Mouse (Mus musculus) MEL (cell line): ENCODE results near the gene Rab12. TPM values are rescaled to one million over a fixed set of nuclear protein-coding genes. Genes with fewer than 3 reads are reported as not detected.
A peak's percentile ranks its signal among the peaks of the same experiment; 100 is the strongest.

Source experiments
- DNase-seq: peaks from one replicate; pipeline ENCODE4 v3.0.0; 2011; ENCODE audit warnings: low read depth, low spot score
- H3K27ac ChIP-seq: 2 replicates; pipeline ENCODE4 v1.5.1; 2012; ENCODE audit warnings: low read depth, mild to moderate bottlenecking, control low read depth, low read length, moderate library complexity; ENCODE audit not compliant: control insufficient read depth
- H3K27me3 ChIP-seq, 2 experiments: fragments of 150-350 bp in 1 of 2; sonication (generic) in 1 of 2; 2 replicates each; pipeline ENCODE4 v1.6.1; 2012; ENCODE audit warnings: low read length in 2 of 2, mild to moderate bottlenecking in 2 of 2, improper control_type of control experiment in 1 of 2, moderate library complexity in 1 of 2; ENCODE audit not compliant: insufficient read depth in 2 of 2, control insufficient read depth in 1 of 2
- H3K36me3 ChIP-seq, 2 experiments: 2 replicates each; pipeline ENCODE4 v1.6.1; 2012 to 2014; ENCODE audit warnings: low read length in 2 of 2, improper control_type of control experiment in 1 of 2, inconsistent platforms in 1 of 2, mild to moderate bottlenecking in 1 of 2; ENCODE audit not compliant: insufficient read depth in 2 of 2, control insufficient read depth in 1 of 2
- H3K4me1 ChIP-seq, 2 experiments: fragments of 150-350 bp in 1 of 2; sonication (generic) in 1 of 2; 2 replicates each; pipeline ENCODE4 v1.6.1; 2012; ENCODE audit warnings: low read length in 2 of 2, improper control_type of control experiment in 1 of 2, mild to moderate bottlenecking in 1 of 2; ENCODE audit not compliant: insufficient read depth in 2 of 2, control insufficient read depth in 1 of 2
- H3K4me3 ChIP-seq, 2 experiments: fragments of 150-350 bp in 1 of 2; sonication (generic) in 1 of 2; 2 replicates each; pipeline ENCODE4 v1.5.1; 2012; ENCODE audit warnings: low read depth in 2 of 2, low read length in 2 of 2, mild to moderate bottlenecking in 2 of 2, moderate library complexity in 2 of 2, control low read depth in 1 of 2, improper control_type of control experiment in 1 of 2; ENCODE audit not compliant: control insufficient read depth in 1 of 2, insufficient read depth in 1 of 2
- H3K79me2 ChIP-seq: 2 replicates; pipeline ENCODE4 v1.6.1; 2012; ENCODE audit warnings: mild to moderate bottlenecking, low read length, moderate library complexity; ENCODE audit not compliant: control insufficient read depth, poor library complexity, insufficient read depth
- H3K9ac ChIP-seq: 2 replicates; pipeline ENCODE4 v1.6.1; 2012; ENCODE audit warnings: low read depth, mild to moderate bottlenecking, control low read depth, low read length, moderate library complexity; ENCODE audit not compliant: control insufficient read depth, poor library complexity, severe bottlenecking
- H3K9me3 ChIP-seq: fragments of 150-350 bp; sonication (generic); replicated peaks from 2 replicates; pipeline ENCODE4 v1.6.1; 2012; ENCODE audit warnings: mild to moderate bottlenecking, low read length, improper control_type of control experiment, moderate library complexity; ENCODE audit not compliant: insufficient read depth
- BHLHE40 ChIP-seq: IDR thresholded peaks from 2 replicates; pipeline ENCODE4 v1.6.1; 2012; ENCODE audit warnings: low read depth, mild to moderate bottlenecking, inconsistent platforms, low read length, improper control_type of control experiment, borderline replicate concordance
- CHD2 ChIP-seq: IDR thresholded peaks from 2 replicates; pipeline ENCODE4 v1.6.1; 2011; ENCODE audit warnings: low read length, improper control_type of control experiment
- CTCF ChIP-seq, 3 experiments: IDR thresholded peaks in 2 of 3; conservative IDR thresholded peaks in 1 of 3; 2 replicates each; pipeline ENCODE4 v1.5.1; 2011 to 2012; ENCODE audit warnings: low read length in 3 of 3, low read depth in 2 of 3, mild to moderate bottlenecking in 2 of 3, improper control_type of control experiment in 1 of 3, inconsistent platforms in 1 of 3, mixed read lengths in 1 of 3, moderate library complexity in 1 of 3; ENCODE audit not compliant: control insufficient read depth in 1 of 3, insufficient read depth in 1 of 3, poor library complexity in 1 of 3, severe bottlenecking in 1 of 3
- ELF1 ChIP-seq: IDR thresholded peaks from 2 replicates; pipeline ENCODE4 v1.6.1; 2014; ENCODE audit warnings: low read depth, mild to moderate bottlenecking, inconsistent platforms, low read length, improper control_type of control experiment, moderate library complexity
- EP300 ChIP-seq, 2 experiments: IDR thresholded peaks; 2 replicates each; pipeline ENCODE4 v1.6.1; 2011; ENCODE audit warnings: improper control_type of control experiment in 2 of 2, low read length in 2 of 2, low read depth in 1 of 2, mild to moderate bottlenecking in 1 of 2
- GABPA ChIP-seq: IDR thresholded peaks from 2 replicates; pipeline ENCODE4 v1.6.1; 2012; ENCODE audit warnings: low read depth, mild to moderate bottlenecking, inconsistent platforms, low read length, improper control_type of control experiment, moderate library complexity
- MEF2A ChIP-seq: IDR thresholded peaks from 2 replicates; pipeline ENCODE4 v1.6.1; 2014; ENCODE audit warnings: low read depth, mild to moderate bottlenecking, inconsistent platforms, low read length, improper control_type of control experiment; ENCODE audit not compliant: poor library complexity, insufficient replicate concordance, severe bottlenecking; ENCODE audit errors: extremely low read depth
- MXI1 ChIP-seq: IDR thresholded peaks from 2 replicates; pipeline ENCODE4 v1.6.1; 2011; ENCODE audit warnings: mild to moderate bottlenecking, low read depth, low read length, improper control_type of control experiment
- NRF1 ChIP-seq: IDR thresholded peaks from 2 replicates; pipeline ENCODE4 v1.6.1; 2014; ENCODE audit warnings: low read depth, mild to moderate bottlenecking, inconsistent platforms, low read length, improper control_type of control experiment, moderate library complexity; ENCODE audit not compliant: poor library complexity, insufficient read depth, severe bottlenecking
- POLR2A ChIP-seq, 2 experiments: IDR thresholded peaks; 2 replicates each; pipeline ENCODE4 v1.6.1; 2011 to 2012; ENCODE audit warnings: low read length in 2 of 2, mild to moderate bottlenecking in 2 of 2, control low read depth in 1 of 2, improper control_type of control experiment in 1 of 2, low read depth in 1 of 2, moderate library complexity in 1 of 2; ENCODE audit not compliant: control insufficient read depth in 1 of 2, insufficient read depth in 1 of 2, poor library complexity in 1 of 2
- POLR2AphosphoS2 ChIP-seq: IDR thresholded peaks from 2 replicates; pipeline ENCODE4 v1.6.1; 2011; ENCODE audit warnings: low read length, improper control_type of control experiment
- POLR2AphosphoS5 ChIP-seq: IDR thresholded peaks from 2 replicates; pipeline ENCODE4 v1.6.1; 2012; ENCODE audit warnings: low read depth, borderline replicate concordance, mild to moderate bottlenecking, inconsistent platforms, low read length, moderate library complexity, mixed read lengths
- RCOR1 ChIP-seq: IDR thresholded peaks from 2 replicates; pipeline ENCODE4 v1.6.1; 2012; ENCODE audit warnings: low read depth, mild to moderate bottlenecking, inconsistent platforms, low read length, improper control_type of control experiment
- TCF12 ChIP-seq: IDR thresholded peaks from 2 replicates; pipeline ENCODE4 v1.6.1; 2014; ENCODE audit warnings: low read depth, mild to moderate bottlenecking, inconsistent platforms, low read length, improper control_type of control experiment, moderate library complexity
- USF1 ChIP-seq: IDR thresholded peaks from 2 replicates; pipeline ENCODE4 v1.6.1; 2014; ENCODE audit warnings: low read depth, mild to moderate bottlenecking, inconsistent platforms, low read length, improper control_type of control experiment, moderate library complexity
- ZMIZ1 ChIP-seq: IDR thresholded peaks from 2 replicates; pipeline ENCODE4 v1.6.1; 2012; ENCODE audit warnings: low read depth, mild to moderate bottlenecking, inconsistent platforms, low read length, improper control_type of control experiment, moderate library complexity
- ZNF384 ChIP-seq: IDR thresholded peaks from 2 replicates; pipeline ENCODE4 v1.6.1; 2012; ENCODE audit warnings: low read depth, mild to moderate bottlenecking, inconsistent platforms, low read length, improper control_type of control experiment
- polyA plus RNA-seq, 2 experiments: library from polyadenylated mRNA; stranded (reverse) in 1 of 2; unstranded in 1 of 2; fragments of >175 nt in 1 of 2; fragments of >200 nt in 1 of 2; gene quantifications; 2 replicates each; pipeline versions ENCODE4 v1.2.1 to v1.2.4; 2012; ENCODE audit warnings: low replicate concordance in 2 of 2, low read depth in 1 of 2; ENCODE audit not compliant: insufficient read length in 2 of 2, insufficient read depth in 1 of 2, missing spikeins in 1 of 2
- total RNA-seq: library from RNA; depleted of rRNA; stranded (reverse); fragments of 300-350 nt; gene quantifications from 2 replicates; pipeline ENCODE4 v1.2.3, GENCODE M21; 2012

The Rab12 gene
- total and polyA plus RNA-seq, 3 experiments, result 10.7 to 19.0 TPM; not detected in 1

DNA sequence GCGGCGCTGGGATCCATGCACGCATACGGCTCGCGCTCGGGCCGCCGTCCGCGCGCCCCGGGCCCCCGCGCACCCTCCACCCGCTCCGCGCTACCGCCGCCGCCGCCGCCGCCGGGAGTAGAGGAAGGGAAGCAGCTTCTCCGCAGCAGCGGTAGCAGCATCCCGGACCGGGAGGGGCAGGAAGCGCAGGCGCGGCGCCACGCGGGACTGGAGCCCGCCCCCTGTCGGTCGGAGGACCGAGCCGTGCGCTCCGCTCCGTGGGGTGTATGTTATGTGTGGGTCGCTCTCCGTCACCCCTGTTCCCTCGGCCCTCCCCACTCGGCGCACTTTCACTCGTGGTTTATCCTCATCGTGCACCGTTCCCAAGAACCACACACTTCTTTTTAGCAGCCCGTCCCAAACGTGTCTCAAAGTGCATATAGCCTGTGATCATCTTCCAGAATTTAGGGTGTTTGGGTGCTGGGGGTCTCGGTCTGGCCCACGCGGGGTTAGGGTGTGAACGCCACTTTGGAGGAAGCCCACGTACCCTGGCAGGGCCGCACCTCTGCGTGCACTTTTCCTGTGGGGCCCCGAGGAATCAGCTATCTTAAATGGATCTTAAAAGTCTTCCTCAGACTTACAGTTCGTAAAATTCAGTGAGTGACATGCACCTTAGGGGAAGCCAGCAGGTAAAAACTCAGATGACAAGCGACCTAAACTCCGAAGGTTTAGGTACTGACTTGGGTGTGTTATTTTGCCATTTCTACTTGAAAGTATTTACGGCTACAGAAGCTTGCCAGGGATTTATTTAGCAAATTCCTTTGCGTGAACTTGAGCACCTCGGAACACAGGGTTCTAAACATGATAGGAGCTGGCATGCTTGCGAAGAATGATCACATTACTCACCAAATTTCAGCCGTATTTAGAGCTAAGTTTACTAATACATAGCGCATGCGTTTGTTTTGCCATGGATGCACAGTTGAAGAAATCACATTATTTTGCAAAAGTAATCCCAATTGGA lies at the start of gene Rab12 (continued):
- no peak for TF ChIP-seq RCOR1
- TF ChIP-seq GABPA, result peak; percentile 49; the same call in 1 of the 2 replicates
- no peak for TF ChIP-seq ZMIZ1
- TF ChIP-seq NRF1, result peak; percentile 73
- TF ChIP-seq TCF12, result 0 out of 2 replicates have a peak, but pooled peaks have one; percentile 59

DNA sequence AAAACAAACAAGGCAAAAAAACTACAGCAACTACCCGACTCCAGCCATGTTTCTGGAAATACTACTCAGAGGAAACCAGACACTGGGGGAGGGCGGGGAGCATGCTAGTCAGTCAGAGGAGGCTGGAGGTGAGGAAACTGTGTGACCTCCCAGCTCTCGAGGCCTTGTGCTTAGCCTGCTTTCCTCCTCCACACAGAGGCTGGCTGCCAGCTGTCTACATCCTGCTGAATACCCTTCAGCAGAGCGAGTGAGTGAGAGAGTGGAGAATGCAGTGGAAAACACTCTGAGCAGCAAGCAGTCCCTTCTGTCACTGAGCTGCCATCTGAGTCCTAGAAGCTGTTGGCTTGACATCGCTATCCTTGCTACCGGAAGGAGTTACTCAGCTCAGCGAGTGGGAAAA lies 44.7 kb upstream of the Rab12 start:
- Histone ChIP-seq H3K4me3 (no peak overlapping the region), H3K4me1 (no peaks in the 10 kb centered on the region), H3K79me2 (no peaks in the 10 kb centered on the region), H3K9ac (no peak overlapping the region), H3K36me3 (no peaks in the 10 kb centered on the region), H3K27me3 (no peaks in the 10 kb centered on the region), H3K9me3 (no peaks in the 10 kb centered on the region), H3K27ac (no peak overlapping the region)
- no peak for DNase-seq
- TF ChIP-seq MEF2A, result no peak
- no peak for TF ChIP-seq EP300 (IDR thresholded peaks at IDR 0.05; ENCODE audit: low read depth in 1 of 2, low read length in 2 of 2)
- TF ChIP-seq POLR2AphosphoS5, result no peak
- TF ChIP-seq ZNF384, result no peak
- no peak for TF ChIP-seq POLR2AphosphoS2
- TF ChIP-seq MXI1, result no peak
- TF ChIP-seq GABPA, result no peak
- no peak for TF ChIP-seq CTCF (IDR thresholded peaks at IDR 0.05 in 2 of 3, conservative IDR thresholded peaks at IDR 0.05 in 1 of 3; ENCODE audit: control insufficient read depth in 1 of 3, insufficient read depth in 1 of 3, low read depth in 2 of 3, low read length in 3 of 3, poor library complexity in 1 of 3, severe bottlenecking in 1 of 3)
- TF ChIP-seq ELF1, result no peak
- TF ChIP-seq CHD2, result no peak
- TF ChIP-seq POLR2A (IDR thresholded peaks at IDR 0.05; ENCODE audit: control insufficient read depth in 1 of 2, insufficient read depth in 1 of 2, low read depth in 1 of 2, low read length in 2 of 2, poor library complexity in 1 of 2), result no peak
- no peak for TF ChIP-seq RCOR1
- no peak for TF ChIP-seq BHLHE40

DNA sequence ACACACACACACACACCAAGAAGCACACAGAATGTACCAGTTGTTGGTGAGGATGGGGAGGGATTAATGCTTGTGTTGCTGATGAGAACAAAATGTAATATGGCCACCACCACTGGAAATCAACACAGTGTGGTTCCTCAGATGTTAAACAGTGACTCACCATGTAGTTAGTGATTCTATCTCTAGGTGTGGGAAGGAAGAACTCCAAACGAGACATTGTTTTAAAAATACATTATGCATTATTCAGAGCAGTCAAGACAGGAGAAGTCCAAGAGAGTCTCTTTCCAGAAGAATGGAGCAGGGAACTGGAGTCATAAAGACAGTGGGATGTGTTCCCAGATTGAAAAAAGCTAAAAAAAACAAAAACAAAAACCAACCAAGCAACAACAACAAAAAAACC lies 44.0 kb upstream of the Rab12 start:
- Histone ChIP-seq H3K4me3 (no peak overlapping the region), H3K79me2 (no peaks in the 10 kb centered on the region), H3K9ac (no peak overlapping the region), H3K9me3 (no peaks in the 10 kb centered on the region), H3K27ac (no peak overlapping the region), H3K27me3 (no peaks in the 10 kb centered on the region), H3K36me3 (no peaks in the 10 kb centered on the region), H3K4me1 (no peaks in the 10 kb centered on the region)
- no peak for TF ChIP-seq ELF1
- no peak for TF ChIP-seq NRF1
- no peak for TF ChIP-seq USF1
- no peak for DNase-seq
